Mouse (Mus musculus) ES-Bruce4 (cell line): ENCODE data around the gene Tmem245.

Experiments used
- CTCF ChIP-seq: IDR thresholded peaks from one replicate; pipeline ENCODE4 v1.8.1; 2011; ENCODE audit warnings: low read depth, low read length
- POLR2A ChIP-seq: IDR thresholded peaks from one replicate; pipeline ENCODE4 v1.8.1; 2011; ENCODE audit warnings: low read length; ENCODE audit not compliant: insufficient read depth

DNA sequence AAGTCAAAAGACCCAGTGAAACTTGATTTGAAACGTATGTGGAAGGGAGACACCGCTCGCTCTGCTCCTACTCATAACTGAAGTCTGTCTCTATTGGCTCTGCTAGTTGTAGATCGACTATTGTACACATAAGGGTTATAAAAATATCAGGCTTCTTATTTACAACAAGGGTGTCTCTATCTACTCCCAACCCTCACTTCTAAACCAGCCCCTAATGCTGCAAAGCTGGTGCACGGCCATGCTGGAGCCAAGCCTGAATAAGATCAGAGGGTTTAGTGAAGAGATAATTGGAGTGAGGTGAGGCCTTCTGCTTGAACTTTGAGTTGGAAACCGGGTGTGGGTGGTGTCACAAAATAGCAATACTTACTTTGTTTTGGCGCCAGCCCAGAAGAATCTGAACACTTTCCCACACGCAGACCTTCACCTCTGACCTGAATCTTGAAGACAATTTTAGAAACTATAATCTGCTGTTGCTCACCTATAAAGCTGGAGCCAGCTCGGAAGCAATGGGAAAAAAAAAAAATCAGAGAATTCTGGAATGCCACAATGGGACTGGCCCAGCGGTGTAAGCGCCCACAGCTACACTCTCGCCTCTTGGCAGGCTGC is 14.2 kb upstream of the Tmem245 start:
- TF ChIP-seq CTCF = no peak
- no peak for TF ChIP-seq POLR2A
